Mouse (Mus musculus) small intestine, adult 2 months (tissue): ENCODE results near the gene Hltf.

Experiments
- CTCF ChIP-seq: fragments of 200-500 bp; IDR thresholded peaks from 2 replicates; pipeline ENCODE4 v1.5.1; 2012; ENCODE audit warnings: low read depth, mild to moderate bottlenecking, control low read depth, inconsistent platforms, low read length, moderate library complexity, mixed read lengths; ENCODE audit not compliant: insufficient replicate concordance, insufficient read length; ENCODE audit errors: extremely low read depth
- POLR2A ChIP-seq: fragments of 200-500 bp; IDR thresholded peaks from 2 replicates; pipeline ENCODE4 v1.6.1; 2012; ENCODE audit warnings: low read depth, mild to moderate bottlenecking, control low read depth, inconsistent platforms, low read length, moderate library complexity

DNA sequence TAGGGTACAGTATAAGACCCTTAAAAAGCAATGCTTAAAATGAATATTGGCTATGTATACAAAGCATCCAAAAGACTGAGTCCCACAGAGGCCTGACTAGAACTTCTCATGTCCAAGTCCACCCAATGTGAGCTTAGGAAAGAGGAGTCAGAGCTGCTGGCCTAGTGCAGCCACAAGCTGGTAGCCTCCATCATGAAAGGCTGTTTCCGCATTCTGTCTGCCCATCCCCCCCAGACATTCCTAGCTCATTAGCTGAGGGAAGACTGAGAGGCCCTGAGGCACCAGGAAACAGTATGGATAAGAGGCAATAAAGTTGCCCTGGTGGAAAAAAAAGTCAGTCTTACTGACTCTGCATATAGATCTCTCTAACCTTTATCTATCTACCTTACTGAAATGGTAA, 84.1 kb downstream of the Hltf start:
- no peak for TF ChIP-seq POLR2A
- no peak for TF ChIP-seq CTCF
